Mouse (Mus musculus): ENCODE results near the gene Smtnl1.

- TF ChIP-seq TAL1 (IDR thresholded peaks at IDR 0.05; ENCODE audit: low read length) (no peak), GATA1 (IDR thresholded peaks at IDR 0.05; ENCODE audit: low read length) (no peak)
These were observed 28.1 kb upstream of the Smtnl1 start for GRCm38 (mm10) chr2:84850407-84851129.
